Mouse (Mus musculus) lung, postnatal 36 days (tissue): ENCODE data around the gene Zhx3.

ENCODE experiments used
- DNase-seq: peaks from one replicate; pipeline ENCODE4 v3.0.0; 2022; ENCODE audit warnings: mixed read lengths

Gene Zhx3

GRCm38 (mm10) chr2:160881462-160882101 is 8.8 kb upstream of the Zhx3 start:
- DNase-seq = no peak

- peak; percentile 75 for DNase-seq
Measured at GRCm38 (mm10) chr2:160880453-160881195, 7.8 kb upstream of the Zhx3 start, which contains the start of gene Lpin3. Gene Lpin3 (plus strand): TSS chr2:160880670.

GRCm38 (mm10) chr2:160876115-160876514 is 3.3 kb upstream of the Zhx3 start:
- DNase-seq = peak; percentile 45

- no peak for DNase-seq
Measured at GRCm38 (mm10) chr2:160874231-160874877, 1.6 kb upstream of the Zhx3 start.

GRCm38 (mm10) chr2:160872395-160872794 is 403 bp downstream of the Zhx3 start:
- DNase-seq = peak; percentile 72

GRCm38 (mm10) chr2:160871310-160871709 is 1.5 kb downstream of the Zhx3 start:
- DNase-seq = no peak

GRCm38 (mm10) chr2:160869446-160869845 is 3.4 kb downstream of the Zhx3 start:
- no peak for DNase-seq

GRCm38 (mm10) chr2:160865266-160865665 is 7.5 kb downstream of the Zhx3 start:
- no peak for DNase-seq

- DNase-seq = no peak
Measured at GRCm38 (mm10) chr2:160864112-160864511, 8.7 kb downstream of the Zhx3 start.

GRCm38 (mm10) chr2:160860363-160860762 is 12.4 kb downstream of the Zhx3 start:
- DNase-seq = no peak

GRCm38 (mm10) chr2:160856359-160857102 is 16.3 kb downstream of the Zhx3 start:
- DNase-seq = no peak

GRCm38 (mm10) chr2:160854687-160855086 is 18.1 kb downstream of the Zhx3 start:
- no peak for DNase-seq

GRCm38 (mm10) chr2:160850360-160850759 is 22.4 kb downstream of the Zhx3 start:
- no peak for DNase-seq

- no peak for DNase-seq
Measured at GRCm38 (mm10) chr2:160849617-160850240, 23.1 kb downstream of the Zhx3 start.

- DNase-seq = no peak
Measured at GRCm38 (mm10) chr2:160848186-160848585, 24.6 kb downstream of the Zhx3 start.

- no peak for DNase-seq
Measured at GRCm38 (mm10) chr2:160847664-160848063, 25.1 kb downstream of the Zhx3 start.

GRCm38 (mm10) chr2:160840838-160841237 is 32.0 kb downstream of the Zhx3 start:
- no peak for DNase-seq

GRCm38 (mm10) chr2:160810802-160811201 is 62.0 kb downstream of the Zhx3 start:
- DNase-seq = no peak

GRCm38 (mm10) chr2:160810376-160810775 is 62.4 kb downstream of the Zhx3 start:
- DNase-seq = no peak

GRCm38 (mm10) chr2:160806091-160806521 is 66.7 kb downstream of the Zhx3 start:
- DNase-seq = peak; percentile 75

- DNase-seq = peak; percentile 75
Measured at GRCm38 (mm10) chr2:160804794-160805527, 67.8 kb downstream of the Zhx3 start.

GRCm38 (mm10) chr2:160802326-160802725 is 70.5 kb downstream of the Zhx3 start:
- DNase-seq = no peak
